Mouse (Mus musculus): ENCODE data around the gene Eif4e.
A peak's percentile ranks its signal among the peaks of the same experiment; 100 is the strongest.
"Not testable (repeated sequence)": the region's sequence is repeated elsewhere in the genome, so short reads cannot be mapped to it uniquely, and the experiment has no call there.

Eif4e gene

GRCm38 (mm10) chr3:138519218-138519617, 6.8 kb upstream of the Eif4e start:
- no peak for DNase-seq

- no peak for DNase-seq
Observed at GRCm38 (mm10) chr3:138523956-138524355, 2.0 kb upstream of the Eif4e start.

- DNase-seq, result no peak
Observed at GRCm38 (mm10) chr3:138525494-138525893, 485 bp upstream of the Eif4e start.

GRCm38 (mm10) chr3:138526916-138527666, 1.1 kb downstream of the Eif4e start:
- peak; percentile 97 for DNase-seq

GRCm38 (mm10) chr3:138527667-138528231, 1.8 kb downstream of the Eif4e start:
- DNase-seq, result peak; percentile 55

GRCm38 (mm10) chr3:138528265-138528664, 2.3 kb downstream of the Eif4e start:
- DNase-seq, result no peak

GRCm38 (mm10) chr3:138530578-138531478, 4.8 kb downstream of the Eif4e start:
- DNase-seq, result no peak

- DNase-seq, result no peak
Observed at GRCm38 (mm10) chr3:138531479-138532181, 5.7 kb downstream of the Eif4e start.

GRCm38 (mm10) chr3:138532764-138533163, 6.8 kb downstream of the Eif4e start:
- no peak for DNase-seq

GRCm38 (mm10) chr3:138536031-138536430, 10.1 kb downstream of the Eif4e start:
- no peak for DNase-seq

- no peak for DNase-seq
Observed at GRCm38 (mm10) chr3:138542621-138543020, 16.6 kb downstream of the Eif4e start.

GRCm38 (mm10) chr3:138544117-138544516, 18.1 kb downstream of the Eif4e start:
- no peak for DNase-seq

- no peak for DNase-seq
Observed at GRCm38 (mm10) chr3:138546678-138547077, 20.7 kb downstream of the Eif4e start.

GRCm38 (mm10) chr3:138549045-138549444, 23.1 kb downstream of the Eif4e start:
- no peak for DNase-seq

- DNase-seq, result no peak
Observed at GRCm38 (mm10) chr3:138550336-138551123, 24.6 kb downstream of the Eif4e start.

- DNase-seq, result not testable (repeated sequence)
Observed at GRCm38 (mm10) chr3:138555279-138555678, 29.3 kb downstream of the Eif4e start.

- DNase-seq, result no peak
Observed at GRCm38 (mm10) chr3:138558529-138558928, 32.5 kb downstream of the Eif4e start.

GRCm38 (mm10) chr3:138560242-138560641, 34.3 kb downstream of the Eif4e start:
- DNase-seq, result no peak

GRCm38 (mm10) chr3:138560886-138561285, 34.9 kb downstream of the Eif4e start:
- no peak for DNase-seq

GRCm38 (mm10) chr3:138578867-138579266, 52.9 kb downstream of the Eif4e start:
- no peak for DNase-seq

GRCm38 (mm10) chr3:138586213-138586612, 60.2 kb downstream of the Eif4e start:
- no peak for DNase-seq

GRCm38 (mm10) chr3:138587137-138587536, 61.2 kb downstream of the Eif4e start:
- no peak for DNase-seq
